Mouse (Mus musculus) heart, postnatal 0 days (tissue): Measurements from ENCODE around the gene Rps6kb1.

ENCODE experiments used
- CTCF ChIP-seq: IDR thresholded peaks from 2 replicates; pipeline ENCODE4 v1.5.1; 2016; ENCODE audit warnings: antibody characterized with exemption, control low read depth, low read depth
- EP300 ChIP-seq: IDR thresholded peaks from 2 replicates; pipeline ENCODE4 v1.6.1; 2016; ENCODE audit warnings: antibody characterized with exemption, low read depth

DNA sequence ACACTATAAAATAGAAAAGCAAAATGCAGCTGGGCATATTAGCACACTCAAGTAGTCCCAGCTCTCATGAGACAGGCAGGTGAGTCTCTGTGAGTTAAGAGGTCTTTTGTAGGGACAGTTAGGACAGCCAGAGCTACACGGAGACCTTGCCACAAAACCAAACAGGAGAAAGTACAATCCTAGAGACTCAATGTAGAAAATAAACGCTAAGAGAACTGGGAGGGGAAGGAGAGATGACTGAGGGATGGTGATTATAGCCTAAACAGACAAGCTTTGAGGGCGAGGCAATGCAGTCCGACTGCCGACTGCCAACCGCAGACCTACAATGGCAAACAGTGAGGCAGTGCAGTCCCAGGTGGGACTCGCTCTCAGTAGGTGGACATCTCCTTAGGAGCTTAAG lies 43.2 kb upstream of the Rps6kb1 start:
- no peak for TF ChIP-seq CTCF
- TF ChIP-seq EP300 = no peak
